In genomic region chr9:85325201-85325868, GRCm38 (mm10) we compare ENCODE assay signal across 7 mouse cellular contexts. TPM values are rescaled to one million over a fixed set of nuclear protein-coding genes. Genes with fewer than 3 reads are reported as not detected.
DNase-seq lines count a peak whose midpoint lies in the region; ATAC-seq and TF ChIP-seq lines count a peak whose summit lies in the region.

No protein-coding gene starts in this region.

- TF ChIP-seq RAD21 in CH12.LX (IDR thresholded peaks at IDR 0.05; ENCODE audit: low read depth, low read length): no peak

- no peak overlapping the region for H3K4me3 ChIP-seq in CH12.LX (replicated peaks in 1 of 3; ENCODE audit: low read depth in 2 of 3, low read length in 2 of 3, poor library complexity in 1 of 3)
- peak overlapping the region; percentile 75 for H3K4me3 ChIP-seq in bone marrow, adult 2 months (replicated peaks; ENCODE audit: control insufficient read depth, low read depth, low read length)
- H3K4me3 ChIP-seq in heart, embryonic 14.5 days (ENCODE audit: control insufficient read depth in 1 of 2, insufficient read depth in 1 of 2, low read depth in 1 of 2, low read length in 2 of 2): peak overlapping the region; percentile 68 to 84
- peak overlapping the region; percentile 72 for H3K4me3 ChIP-seq in liver, embryonic 12.5 days
- peak overlapping the region; percentile 80 for H3K4me3 ChIP-seq in stomach, embryonic 15.5 days (replicated peaks)

- H3K9ac ChIP-seq in CH12.LX (ENCODE audit: insufficient read depth, low read depth): no peak overlapping the region
- H3K9ac ChIP-seq in heart, embryonic 14.5 days (ENCODE audit: low read length): peak overlapping the region; percentile 88
- H3K9ac ChIP-seq in liver, embryonic 12.5 days: 0 out of 2 replicates have a peak overlapping the region, but pooled peaks have one; percentile 17
- no peak overlapping the region for H3K9ac ChIP-seq in stomach, embryonic 15.5 days

- no peak for DNase-seq in CH12.LX (ENCODE audit: extremely low read depth)
- DNase-seq in layer of hippocampus, postnatal 36 days: no peak
- DNase-seq in thymus, postnatal 0 days (ENCODE audit: low spot score): no peak

- no peaks in the 10 kb centered on the region for H3K27me3 ChIP-seq in CH12.LX (replicated peaks)
- H3K27me3 ChIP-seq in heart, embryonic 14.5 days (ENCODE audit: control insufficient read depth, insufficient read depth, low read length): no peaks in the 10 kb centered on the region
- peaks cover 14% of the 10 kb centered on the region for H3K27me3 ChIP-seq in liver, embryonic 12.5 days (replicated peaks)
- no peaks in the 10 kb centered on the region for H3K27me3 ChIP-seq in stomach, embryonic 15.5 days (replicated peaks)

- peaks cover 3 to 11% of the 10 kb centered on the region in 2 experiments for H3K36me3 ChIP-seq in CH12.LX (replicated peaks in 1 of 2; ENCODE audit: control insufficient read depth in 1 of 2, insufficient read depth in 1 of 2, low read length in 1 of 2)
- peaks cover 10% of the 10 kb centered on the region; the same call in 1 of the 2 replicates for H3K36me3 ChIP-seq in heart, embryonic 14.5 days (ENCODE audit: control insufficient read depth, insufficient read depth, low read length)
- no peaks in the 10 kb centered on the region for H3K36me3 ChIP-seq in liver, embryonic 12.5 days
- no peaks in the 10 kb centered on the region for H3K36me3 ChIP-seq in stomach, embryonic 15.5 days

- H3K9me3 ChIP-seq in CH12.LX (replicated peaks; ENCODE audit: low read length): peaks cover 5% of the 10 kb centered on the region
- no peaks in the 10 kb centered on the region for H3K9me3 ChIP-seq in heart, embryonic 14.5 days (ENCODE audit: control insufficient read depth, low read length)
- no peaks in the 10 kb centered on the region for H3K9me3 ChIP-seq in liver, embryonic 12.5 days (replicated peaks)
- H3K9me3 ChIP-seq in stomach, embryonic 15.5 days: no peaks in the 10 kb centered on the region

- no peak for TF ChIP-seq EP300 in CH12.LX (IDR thresholded peaks at IDR 0.05; ENCODE audit: low read length)

- peaks cover 3% of the 10 kb centered on the region for H3K79me2 ChIP-seq in CH12.LX (replicated peaks; ENCODE audit: control insufficient read depth, extremely low read depth, insufficient read depth, poor library complexity, severe bottlenecking)

- H3K4me2 ChIP-seq in CH12.LX (ENCODE audit: insufficient read depth, low read depth, poor library complexity, severe bottlenecking): peak overlapping the region; percentile 81
- peak overlapping the region; percentile 71 for H3K4me2 ChIP-seq in heart, embryonic 14.5 days (ENCODE audit: low read length)
- H3K4me2 ChIP-seq in liver, embryonic 12.5 days: peak overlapping the region; percentile 80
- H3K4me2 ChIP-seq in stomach, embryonic 15.5 days: peak overlapping the region; percentile 84

- in situ Hi-C loops in CH12.LX (cut with MboI; ENCODE audit: low pct_ligation_motif_present, low pct_unique_long_range_greater_than_20kb, low sequenced_read_pairs): loop anchor here (25.0 kb wide), 2 partner anchors 262 to 1363 kb away; no protein-coding TSS in a partner anchor

- no peak for TF ChIP-seq CTCF in CH12.LX (conservative IDR thresholded peaks at IDR 0.05 in 1 of 2, IDR thresholded peaks at IDR 0.05 in 1 of 2; ENCODE audit: low read depth in 2 of 2, low read length in 2 of 2)
- TF ChIP-seq CTCF in bone marrow, adult 2 months (IDR thresholded peaks at IDR 0.05; ENCODE audit: control insufficient read depth, insufficient read depth, low read length): no peak

- no peak for TF ChIP-seq POLR2A in CH12.LX (IDR thresholded peaks at IDR 0.05; ENCODE audit: low read depth, low read length)
- TF ChIP-seq POLR2A in bone marrow, adult 2 months (IDR thresholded peaks at IDR 0.05; ENCODE audit: borderline replicate concordance, control insufficient read depth, low read depth, low read length): no peak

- dilution Hi-C loops in CH12.LX (cut with MboI; ENCODE audit: extremely low pct_ligation_motif_present, extremely low pct_unique_long_range_greater_than_20kb, low sequenced_read_pairs): no loop called here

- H3K4me1 ChIP-seq in CH12.LX (ENCODE audit: control insufficient read depth in 1 of 2, insufficient read depth in 2 of 2): peaks cover 11 to 30% of the 10 kb centered on the region in 2 experiments
- H3K4me1 ChIP-seq in bone marrow, adult 2 months (ENCODE audit: control insufficient read depth, insufficient read depth, low read length): no peaks in the 10 kb centered on the region
- H3K4me1 ChIP-seq in heart, embryonic 14.5 days (ENCODE audit: control insufficient read depth in 2 of 2, insufficient read depth in 2 of 2, low read length in 2 of 2): peaks cover 0 to 6% of the 10 kb centered on the region in 2 experiments; a peak in 2 of 4 replicates
- H3K4me1 ChIP-seq in liver, embryonic 12.5 days: peaks cover 25% of the 10 kb centered on the region
- no peaks in the 10 kb centered on the region for H3K4me1 ChIP-seq in stomach, embryonic 15.5 days

- WGBS in bone marrow, adult 2 months: 11% methylated on average over 17 of the region's 17 CpGs
- WGBS in heart, embryonic 14.5 days: 27% methylated on average over 17 of the region's 17 CpGs
- WGBS in liver, embryonic 12.5 days (ENCODE audit: insufficient replicate concordance): 28% methylated on average over 17 of the region's 17 CpGs
- WGBS in stomach, embryonic 15.5 days: 24% methylated on average over 17 of the region's 17 CpGs

- no peak for ATAC-seq in heart, embryonic 14.5 days (ENCODE audit: insufficient number of reproducible peaks, insufficient read depth, low FRiP score, low read depth)
- ATAC-seq in liver, embryonic 12.5 days: no peak
- no peak for ATAC-seq in stomach, embryonic 15.5 days (ENCODE audit: insufficient read depth, low FRiP score, low read depth)

- no peak overlapping the region for H3K27ac ChIP-seq in CH12.LX (ENCODE audit: insufficient read depth, low read depth)
- H3K27ac ChIP-seq in bone marrow, adult 2 months (ENCODE audit: control insufficient read depth, insufficient read depth, low read depth, low read length, poor library complexity): no peak overlapping the region
- H3K27ac ChIP-seq in heart, embryonic 14.5 days (replicated peaks in 1 of 2; ENCODE audit: control insufficient read depth in 1 of 2, insufficient read depth in 1 of 2, low read depth in 2 of 2, low read length in 2 of 2): peak overlapping the region; percentile 79 to 95
- no peak overlapping the region for H3K27ac ChIP-seq in liver, embryonic 12.5 days
- H3K27ac ChIP-seq in stomach, embryonic 15.5 days: no peak overlapping the region

TF ChIP-seq in CH12.LX, 34 proteins besides CTCF, POLR2A, EP300 and RAD21:
- TF ChIP-seq MAX (IDR thresholded peaks at IDR 0.05; ENCODE audit: low read length) (no peak), RCOR1 (conservative IDR thresholded peaks at IDR 0.05; ENCODE audit: low read depth, low read length) (no peak), SIN3A (IDR thresholded peaks at IDR 0.05; ENCODE audit: low read length) (no peak), HCFC1 (IDR thresholded peaks at IDR 0.05; ENCODE audit: low read depth, low read length) (no peak)
TF ChIP-seq in CH12.LX: peak in this region for 0.

RNA-seq across cellular contexts. Expression of gene Tent5a, which starts 1.8 kb away (rescaled TPM):
- total RNA-seq in CH12.LX (2012; rRNA removed) (1.6 and 1.7 TPM in 2 replicates), CH12.LX (2014; rRNA removed) (1.2 and 1.5 TPM in 2 replicates)
- polyA plus RNA-seq in CH12.LX (2012; ENCODE audit: insufficient read length, low read depth): 2.0 and 2.6 TPM in 2 replicates
- 6.8 and 11.4 TPM in 2 replicates for polyA plus RNA-seq in bone marrow, adult 2 months (2011; ENCODE audit: insufficient read depth, insufficient read length, low replicate concordance, missing spikeins)
- 11.3 and 13.0 TPM in 2 replicates for polyA plus RNA-seq in heart, embryonic 14.5 days (2014; fragmentation: Nextera tagmentation; extraction: Ambion mirVana)
- polyA plus RNA-seq in liver, embryonic 12.5 days (2016; fragmentation: Nextera tagmentation; extraction: Ambion mirVana): 8.8 and 9.2 TPM in 2 replicates
- 21.6 and 21.7 TPM in 2 replicates for polyA plus RNA-seq in stomach, embryonic 15.5 days (2015; fragmentation: Nextera tagmentation; extraction: Ambion mirVana)
- total RNA-seq in layer of hippocampus, postnatal 36 days (2021): 1 to 10 TPM; 3.3 to 4.1 TPM
- 1.6 and 1.8 TPM in 2 replicates for polyA plus RNA-seq in thymus, postnatal 0 days (2015; fragmentation: Nextera tagmentation; extraction: Ambion mirVana)

RNA-seq across cellular contexts. Expression of gene Gm11114, which starts 12.8 kb away (rescaled TPM):
- total RNA-seq in CH12.LX (2012; rRNA removed) (not detected in 2 replicates), CH12.LX (2014; rRNA removed) (not detected in 2 replicates)
- polyA plus RNA-seq in CH12.LX (2012; ENCODE audit: insufficient read length, low read depth): not detected in 2 replicates
- polyA plus RNA-seq in bone marrow, adult 2 months (2011; ENCODE audit: insufficient read depth, insufficient read length, low replicate concordance, missing spikeins): not detected in 2 replicates
- not detected in 2 replicates for polyA plus RNA-seq in heart, embryonic 14.5 days (2014; fragmentation: Nextera tagmentation; extraction: Ambion mirVana)
- polyA plus RNA-seq in liver, embryonic 12.5 days (2016; fragmentation: Nextera tagmentation; extraction: Ambion mirVana): not detected in 2 replicates
- not detected in 2 replicates for polyA plus RNA-seq in stomach, embryonic 15.5 days (2015; fragmentation: Nextera tagmentation; extraction: Ambion mirVana)
- not detected for total RNA-seq in layer of hippocampus, postnatal 36 days (2021)
- polyA plus RNA-seq in thymus, postnatal 0 days (2015; fragmentation: Nextera tagmentation; extraction: Ambion mirVana): not detected in 2 replicates

Comparison
In these comparisons a context has a peak if more than half of its experiments do, and no peak if none do; other contexts are left out.
1. H3K27ac ChIP-seq: peak in heart, embryonic 14.5 days (2 of 2); none in CH12.LX (single experiment), bone marrow, adult 2 months (single experiment), liver, embryonic 12.5 days (single experiment) and stomach, embryonic 15.5 days (single experiment).
2. H3K4me3 ChIP-seq: peak in bone marrow, adult 2 months (single experiment), heart, embryonic 14.5 days (2 of 2), liver, embryonic 12.5 days (single experiment) and stomach, embryonic 15.5 days (single experiment); none in CH12.LX (0 of 3).
3. H3K9ac ChIP-seq: peak in heart, embryonic 14.5 days (single experiment) and liver, embryonic 12.5 days (single experiment); none in CH12.LX (single experiment) and stomach, embryonic 15.5 days (single experiment).
4. Peak in every context shown above with its lines, with median percentiles within 50 percentile points of each other: H3K4me2 ChIP-seq.